Mouse (Mus musculus) midbrain, embryonic 11.5 days (tissue): ENCODE data around the gene Cbx1. TPM values are rescaled to one million over a fixed set of nuclear protein-coding genes. Genes with fewer than 3 reads are reported as not detected.
A peak's percentile ranks its signal among the peaks of the same experiment; 100 is the strongest.
"Not testable (repeated sequence)": the region's sequence is repeated elsewhere in the genome, so short reads cannot be mapped to it uniquely, and the experiment has no call there.

Experiments used
- ATAC-seq: fragments of 200-750 bp; cut with Nextera tagmentation; 2 replicates; pipeline ENCODE4 v1.8.0; 2017; ENCODE audit warnings: moderate TSS enrichment, moderate library complexity; ENCODE audit not compliant: low FRiP score
- DNase-seq: peaks from one replicate; pipeline ENCODE4 v3.0.0; 2015; ENCODE audit warnings: low spot score; ENCODE audit errors: missing footprints
- H3K27ac ChIP-seq: fragments of 300-500 bp; sonication (generic); 2 replicates; pipeline ENCODE4 v1.5.1; 2014; ENCODE audit warnings: low read depth, low read length
- H3K27me3 ChIP-seq: fragments of 300-500 bp; sonication (generic); 2 replicates; pipeline ENCODE4 v1.6.1; 2014; ENCODE audit warnings: mild to moderate bottlenecking, low read length, moderate library complexity, mixed read lengths; ENCODE audit not compliant: control insufficient read depth, insufficient read depth
- H3K36me3 ChIP-seq: fragments of 300-500 bp; sonication (generic); 2 replicates; pipeline ENCODE4 v1.6.1; 2014; ENCODE audit warnings: mild to moderate bottlenecking, low read length, moderate library complexity, mixed read lengths; ENCODE audit not compliant: control insufficient read depth, insufficient read depth
- H3K4me1 ChIP-seq: fragments of 300-500 bp; sonication (generic); 2 replicates; pipeline ENCODE4 v1.6.1; 2014; ENCODE audit warnings: low read length; ENCODE audit not compliant: control insufficient read depth, insufficient read depth
- H3K4me2 ChIP-seq: fragments of 300-500 bp; sonication (generic); 2 replicates; pipeline ENCODE4 v1.6.1; 2014; ENCODE audit warnings: mild to moderate bottlenecking, moderate library complexity
- H3K4me3 ChIP-seq: fragments of 300-500 bp; sonication (generic); 2 replicates; pipeline ENCODE4 v1.5.1; 2014; ENCODE audit warnings: low read depth, low read length
- H3K9ac ChIP-seq: fragments of 300-500 bp; sonication (generic); 2 replicates; pipeline ENCODE4 v1.6.1; 2014; ENCODE audit warnings: low read length
- H3K9me3 ChIP-seq: fragments of 300-500 bp; sonication (generic); 2 replicates; pipeline ENCODE4 v1.6.1; 2016; ENCODE audit warnings: low read length; ENCODE audit not compliant: control insufficient read depth
- WGBS: fragments of 180-500 bp; shearing (Covaris S2); extraction: QIAGEN DNeasy Blood & Tissue Kit; methylation state at CpG from one replicate; pipeline ENCODE4 v1.1.7; 2014; 5-methylcytosine and 5-hydroxymethylcytosine counted together
- polyA plus RNA-seq: library from polyadenylated mRNA; unstranded; fragments of >200 nt; fragmentation: Nextera tagmentation; extraction: Ambion mirVana; gene quantifications from 2 replicates; pipeline ENCODE4 v1.2.1, GENCODE M21; 2014

The Cbx1 gene
- polyA plus RNA-seq, 1 experiment from 2014 or later = 167 TPM

GRCm38 (mm10) chr11:96780306-96780705 is 8.6 kb upstream of the Cbx1 start:
- Histone ChIP-seq H3K4me1 (peaks cover 10% of the 10 kb centered on the region), H3K36me3 (no peaks in the 10 kb centered on the region), H3K4me2 (no peak overlapping the region), H3K4me3 (no peak overlapping the region), H3K9ac (no peak overlapping the region), H3K27ac (no peak overlapping the region), H3K9me3 (no peaks in the 10 kb centered on the region), H3K27me3 (no peaks in the 10 kb centered on the region)
- DNase-seq = no peak
- no peak for ATAC-seq
- 77% methylated on average over 5 of the region's 5 CpGs for WGBS

- WGBS = 78% methylated on average over 2 of the region's 2 CpGs
- Histone ChIP-seq H3K36me3 (no peaks in the 10 kb centered on the region), H3K27me3 (no peaks in the 10 kb centered on the region), H3K9me3 (no peaks in the 10 kb centered on the region), H3K27ac (no peak overlapping the region), H3K4me2 (no peak overlapping the region), H3K4me1 (peaks cover 6% of the 10 kb centered on the region), H3K4me3 (no peak overlapping the region), H3K9ac (no peak overlapping the region)
- DNase-seq (no peak), ATAC-seq (no peak)
These were observed 7.5 kb upstream of the Cbx1 start for GRCm38 (mm10) chr11:96781425-96781824.

GRCm38 (mm10) chr11:96784847-96785246 is 4.1 kb upstream of the Cbx1 start:
- H3K9ac ChIP-seq, H3K4me3 ChIP-seq, H3K9me3 ChIP-seq, H3K4me1 ChIP-seq, H3K27ac ChIP-seq, H3K4me2 ChIP-seq, H3K36me3 ChIP-seq, ATAC-seq, H3K27me3 ChIP-seq: not testable (repeated sequence)
- DNase-seq = peak; percentile 98
- 18% methylated on average over 7 of the region's 7 CpGs for WGBS

GRCm38 (mm10) chr11:96786731-96787450 is 2.0 kb upstream of the Cbx1 start:
- ATAC-seq (no peak), DNase-seq (no peak)
- Histone ChIP-seq H3K9ac (no peak overlapping the region), H3K27ac (no peak overlapping the region), H3K4me3 (no peak overlapping the region), H3K9me3 (no peaks in the 10 kb centered on the region), H3K36me3 (no peaks in the 10 kb centered on the region), H3K4me1 (peaks cover 12% of the 10 kb centered on the region), H3K27me3 (no peaks in the 10 kb centered on the region), H3K4me2 (no peak overlapping the region)
- 37% methylated on average over 9 of the region's 9 CpGs for WGBS

- no peak for DNase-seq
- Histone ChIP-seq H3K4me3 (peak overlapping the region; percentile 91), H3K4me1 (peaks cover 14% of the 10 kb centered on the region), H3K36me3 (no peaks in the 10 kb centered on the region), H3K9ac (peak overlapping the region; percentile 98), H3K9me3 (no peaks in the 10 kb centered on the region), H3K4me2 (peak overlapping the region; percentile 76), H3K27me3 (no peaks in the 10 kb centered on the region), H3K27ac (no peak overlapping the region)
- WGBS = 9% methylated on average over 5 of the region's 5 CpGs
- ATAC-seq = no peak
These were observed 1.1 kb downstream of the Cbx1 start for GRCm38 (mm10) chr11:96789990-96790389.

- H3K27me3 ChIP-seq = no peaks in the 10 kb centered on the region
- H3K4me1 ChIP-seq = peaks cover 14% of the 10 kb centered on the region
- ATAC-seq (no peak), DNase-seq (no peak)
- peak overlapping the region; percentile 76 for H3K4me2 ChIP-seq
- H3K4me3 ChIP-seq = peak overlapping the region; percentile 91
- 8% methylated on average over 1 of the region's 1 CpGs for WGBS
- peaks cover 2% of the 10 kb centered on the region; the same call in 1 of the 2 replicates for H3K36me3 ChIP-seq
- no peak overlapping the region for H3K9ac ChIP-seq
- no peak overlapping the region for H3K27ac ChIP-seq
- H3K9me3 ChIP-seq = no peaks in the 10 kb centered on the region
These were observed 1.8 kb downstream of the Cbx1 start for GRCm38 (mm10) chr11:96790681-96791080.

- no peaks in the 10 kb centered on the region for H3K9me3 ChIP-seq
- no peak overlapping the region for H3K9ac ChIP-seq
- no peak overlapping the region for H3K27ac ChIP-seq
- DNase-seq = no peak
- peaks cover 2% of the 10 kb centered on the region; the same call in 1 of the 2 replicates for H3K36me3 ChIP-seq
- no peak for ATAC-seq
- 98% methylated on average over 13 of the region's 13 CpGs for WGBS
- no peak overlapping the region for H3K4me3 ChIP-seq
- no peak overlapping the region for H3K4me2 ChIP-seq
- peaks cover 9% of the 10 kb centered on the region for H3K4me1 ChIP-seq
- H3K27me3 ChIP-seq = no peaks in the 10 kb centered on the region
These were observed 6.6 kb downstream of the Cbx1 start for GRCm38 (mm10) chr11:96795491-96795890.

GRCm38 (mm10) chr11:96796081-96796480 is 7.2 kb downstream of the Cbx1 start:
- Histone ChIP-seq H3K36me3 (peaks cover 6% of the 10 kb centered on the region; the same call in 1 of the 2 replicates), H3K27ac (no peak overlapping the region), H3K27me3 (no peaks in the 10 kb centered on the region), H3K4me3 (no peak overlapping the region), H3K9ac (no peak overlapping the region), H3K4me2 (no peak overlapping the region), H3K4me1 (peaks cover 5% of the 10 kb centered on the region), H3K9me3 (no peaks in the 10 kb centered on the region)
- WGBS = 98% methylated on average over 2 of the region's 2 CpGs
- no peak for ATAC-seq
- no peak for DNase-seq

- H3K9ac ChIP-seq = no peak overlapping the region
- H3K4me3 ChIP-seq = no peak overlapping the region
- 87% methylated on average over 1 of the region's 1 CpGs for WGBS
- H3K27me3 ChIP-seq = no peaks in the 10 kb centered on the region
- H3K27ac ChIP-seq = no peak overlapping the region
- H3K36me3 ChIP-seq = peaks cover 6% of the 10 kb centered on the region; the same call in 1 of the 2 replicates
- DNase-seq = no peak
- H3K9me3 ChIP-seq = no peaks in the 10 kb centered on the region
- H3K4me2 ChIP-seq = no peak overlapping the region
- peaks cover 3% of the 10 kb centered on the region; the same call in 1 of the 2 replicates for H3K4me1 ChIP-seq
- ATAC-seq = no peak
These were observed 7.7 kb downstream of the Cbx1 start for GRCm38 (mm10) chr11:96796586-96796985.
